Mouse (Mus musculus): ENCODE measurements at regions not wholly inside any gene's neighbourhood (a gene's known extent, or its start where the extent isn't known, plus 50 kb on each side); places are given as distances from the start of the nearest gene placed in this dataset.

- Histone ChIP-seq H3K27me3 (ENCODE audit: control insufficient read depth in 1 of 2, insufficient read depth in 2 of 2, low read length in 2 of 2) (no peaks in the 10 kb centered on the region), H3K4me3 (ENCODE audit: control insufficient read depth in 1 of 2, insufficient read depth in 1 of 2, low read depth in 2 of 2, low read length in 2 of 2) (no peak overlapping the region), H3K9ac (ENCODE audit: control insufficient read depth, low read depth, low read length, poor library complexity, severe bottlenecking) (no peak overlapping the region), H3K9me3 (replicated peaks; ENCODE audit: insufficient read depth, low read length) (no peaks in the 10 kb centered on the region), H3K36me3 (ENCODE audit: control insufficient read depth in 1 of 2, insufficient read depth in 2 of 2, low read length in 2 of 2) (no peaks in the 10 kb centered on the region), H3K79me2 (ENCODE audit: control insufficient read depth, insufficient read depth, low read length, poor library complexity) (no peaks in the 10 kb centered on the region), H3K4me1 (ENCODE audit: control insufficient read depth in 1 of 2, insufficient read depth in 2 of 2, low read length in 2 of 2) (no peaks in the 10 kb centered on the region), H3K27ac (ENCODE audit: control insufficient read depth, low read depth, low read length) (no peak overlapping the region)
- DNase-seq (ENCODE audit: low read depth, low spot score), result no peak
- TF ChIP-seq NELFE (IDR thresholded peaks at IDR 0.05; ENCODE audit: low read depth, low read length) (no peak), POLR2AphosphoS2 (IDR thresholded peaks at IDR 0.05; ENCODE audit: low read length) (no peak), CHD2 (IDR thresholded peaks at IDR 0.05; ENCODE audit: low read length) (no peak), CTCF (IDR thresholded peaks at IDR 0.05 in 2 of 3, conservative IDR thresholded peaks at IDR 0.05 in 1 of 3; ENCODE audit: control insufficient read depth in 1 of 3, insufficient read depth in 1 of 3, low read depth in 2 of 3, low read length in 3 of 3, poor library complexity in 1 of 3, severe bottlenecking in 1 of 3) (no peak), CHD1 (IDR thresholded peaks at IDR 0.05; ENCODE audit: low read depth, low read length) (no peak), MYC (IDR thresholded peaks at IDR 0.05; ENCODE audit: low read depth, low read length) (no peak), HCFC1 (IDR thresholded peaks at IDR 0.05; ENCODE audit: low read depth, low read length) (no peak), MEF2A (IDR thresholded peaks at IDR 0.05; ENCODE audit: extremely low read depth, insufficient replicate concordance, low read depth, low read length, poor library complexity, severe bottlenecking) (no peak), POLR2A (IDR thresholded peaks at IDR 0.05; ENCODE audit: control insufficient read depth in 1 of 2, insufficient read depth in 1 of 2, low read depth in 1 of 2, low read length in 2 of 2, poor library complexity in 1 of 2) (no peak), MXI1 (IDR thresholded peaks at IDR 0.05; ENCODE audit: low read depth, low read length) (no peak), RCOR1 (IDR thresholded peaks at IDR 0.05; ENCODE audit: low read depth, low read length) (no peak), BHLHE40 (IDR thresholded peaks at IDR 0.05; ENCODE audit: borderline replicate concordance, low read depth, low read length) (no peak), GATA1 (IDR thresholded peaks at IDR 0.05; ENCODE audit: low read depth, low read length) (no peak), TAL1 (IDR thresholded peaks at IDR 0.05; ENCODE audit: low read length) (no peak), NRF1 (IDR thresholded peaks at IDR 0.05; ENCODE audit: insufficient read depth, low read depth, low read length, poor library complexity, severe bottlenecking) (no peak)
These were observed 682.1 kb downstream of the Utrn start for GRCm38 (mm10) chr10:12186918-12187639.

DNA sequence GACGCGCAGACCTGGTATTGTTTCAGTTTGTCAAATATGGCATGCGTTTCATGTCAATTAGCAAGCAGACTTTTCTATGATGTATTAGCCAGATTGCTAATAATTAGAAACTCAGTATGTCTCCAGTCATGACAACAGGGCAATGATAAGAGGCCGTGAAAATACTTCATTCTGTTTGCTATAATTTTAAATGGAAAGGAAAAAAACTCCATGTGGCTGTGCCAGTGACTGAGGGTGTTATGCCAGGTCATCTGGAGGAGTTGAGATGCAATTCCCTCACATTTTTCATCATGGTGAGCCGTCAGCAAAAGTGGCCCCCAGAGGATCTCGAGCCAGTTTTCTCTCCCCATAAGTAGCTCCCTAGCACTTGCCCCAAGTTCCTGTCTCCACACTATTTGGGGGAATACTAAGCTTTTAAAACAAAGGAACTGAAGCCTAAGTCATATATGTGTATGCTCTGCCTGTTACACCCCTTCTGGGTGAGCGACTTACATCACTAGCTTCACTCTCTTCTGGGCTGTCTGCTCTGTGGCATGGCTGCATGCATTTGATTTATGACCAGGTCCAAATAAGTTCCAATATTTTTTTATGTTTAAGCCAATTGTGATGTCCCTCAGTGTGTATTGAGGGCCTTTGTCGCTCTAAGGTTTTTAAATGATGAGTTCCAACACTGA is 681.4 kb downstream of the Utrn start:
- TF ChIP-seq GABPA (IDR thresholded peaks at IDR 0.05; ENCODE audit: low read depth, low read length) (no peak), MAFK (IDR thresholded peaks at IDR 0.05; ENCODE audit: borderline replicate concordance, low read depth, low read length) (no peak), CTCF (IDR thresholded peaks at IDR 0.05 in 2 of 3, conservative IDR thresholded peaks at IDR 0.05 in 1 of 3; ENCODE audit: control insufficient read depth in 1 of 3, insufficient read depth in 1 of 3, low read depth in 2 of 3, low read length in 3 of 3, poor library complexity in 1 of 3, severe bottlenecking in 1 of 3) (no peak), KAT2A (conservative IDR thresholded peaks at IDR 0.05; ENCODE audit: low read depth, low read length) (no peak), POLR2AphosphoS5 (IDR thresholded peaks at IDR 0.05; ENCODE audit: borderline replicate concordance, low read depth, low read length) (no peak), USF1 (IDR thresholded peaks at IDR 0.05; ENCODE audit: low read depth, low read length) (no peak), ZMIZ1 (IDR thresholded peaks at IDR 0.05; ENCODE audit: low read depth, low read length) (no peak), HCFC1 (IDR thresholded peaks at IDR 0.05; ENCODE audit: low read depth, low read length) (no peak), E2F4 (IDR thresholded peaks at IDR 0.05; ENCODE audit: borderline replicate concordance, low read depth, low read length) (no peak), NRF1 (IDR thresholded peaks at IDR 0.05; ENCODE audit: insufficient read depth, low read depth, low read length, poor library complexity, severe bottlenecking) (no peak)
- no peaks in the 10 kb centered on the region for H3K4me1 ChIP-seq (ENCODE audit: control insufficient read depth in 1 of 2, insufficient read depth in 2 of 2, low read length in 2 of 2)
- no peak for DNase-seq (ENCODE audit: low read depth, low spot score)
- H3K36me3 ChIP-seq (ENCODE audit: control insufficient read depth in 1 of 2, insufficient read depth in 2 of 2, low read length in 2 of 2), result no peaks in the 10 kb centered on the region
- no peaks in the 10 kb centered on the region for H3K9me3 ChIP-seq (replicated peaks; ENCODE audit: insufficient read depth, low read length)
- no peak overlapping the region for H3K27ac ChIP-seq (ENCODE audit: control insufficient read depth, low read depth, low read length)
- no peak overlapping the region for H3K4me3 ChIP-seq (ENCODE audit: control insufficient read depth in 1 of 2, insufficient read depth in 1 of 2, low read depth in 2 of 2, low read length in 2 of 2)
- H3K79me2 ChIP-seq (ENCODE audit: control insufficient read depth, insufficient read depth, low read length, poor library complexity), result no peaks in the 10 kb centered on the region
- H3K9ac ChIP-seq (ENCODE audit: control insufficient read depth, low read depth, low read length, poor library complexity, severe bottlenecking), result no peak overlapping the region
- H3K27me3 ChIP-seq (ENCODE audit: control insufficient read depth in 1 of 2, insufficient read depth in 2 of 2, low read length in 2 of 2), result no peaks in the 10 kb centered on the region

All from MEL (cell line).